Mouse (Mus musculus) megakaryocyte progenitor cell, adult 5-6 weeks (primary cell): ENCODE results near the gene Ctnnbip1. TPM values are rescaled to one million over a fixed set of nuclear protein-coding genes. Genes with fewer than 3 reads are reported as not detected.
A peak's percentile ranks its signal among the peaks of the same experiment; 100 is the strongest.

Experiments used
- ATAC-seq: replicated peaks from 2 replicates; pipeline ENCODE4 v1.8.0; 2016; ENCODE audit warnings: mild to moderate bottlenecking, moderate TSS enrichment, inconsistent platforms; ENCODE audit not compliant: poor library complexity
- total RNA-seq, 2 experiments: library from RNA; stranded (forward) in 1 of 2; stranded (reverse) in 1 of 2; fragments of 157-497, 149-512 nt in 1 of 2; fragments of 200-1000 nt in 1 of 2; gene quantifications; 2 replicates each; pipeline versions ENCODE4 v1.2.3 to v1.2.4; 2015 to 2017

Ctnnbip1 gene
- total RNA-seq, 2 experiments from 2014 or later, result 1.6 to 3.4 TPM

- ATAC-seq, result no peak
Observed at GRCm38 (mm10) chr4:149518351-149519220, 550 bp downstream of the Ctnnbip1 start.

GRCm38 (mm10) chr4:149521258-149521657 is 3.2 kb downstream of the Ctnnbip1 start:
- no peak for ATAC-seq

GRCm38 (mm10) chr4:149523961-149524360 is 5.9 kb downstream of the Ctnnbip1 start:
- no peak for ATAC-seq

- ATAC-seq, result no peak
Observed at GRCm38 (mm10) chr4:149525170-149525569, 7.1 kb downstream of the Ctnnbip1 start.

- ATAC-seq, result no peak
Observed at GRCm38 (mm10) chr4:149525811-149526210, 7.8 kb downstream of the Ctnnbip1 start.

GRCm38 (mm10) chr4:149526330-149526729 is 8.3 kb downstream of the Ctnnbip1 start:
- no peak for ATAC-seq

GRCm38 (mm10) chr4:149527621-149528354 is 9.8 kb downstream of the Ctnnbip1 start:
- ATAC-seq, result no peak

GRCm38 (mm10) chr4:149529691-149530090 is 11.7 kb downstream of the Ctnnbip1 start:
- no peak for ATAC-seq

GRCm38 (mm10) chr4:149539441-149539840 is 21.4 kb downstream of the Ctnnbip1 start:
- no peak for ATAC-seq

- ATAC-seq, result peak; percentile 76
Observed at GRCm38 (mm10) chr4:149541935-149542334, 23.9 kb downstream of the Ctnnbip1 start.

GRCm38 (mm10) chr4:149542431-149542830 is 24.4 kb downstream of the Ctnnbip1 start:
- ATAC-seq, result no peak

GRCm38 (mm10) chr4:149542927-149543553 is 25.0 kb downstream of the Ctnnbip1 start:
- peak; percentile 90 for ATAC-seq

GRCm38 (mm10) chr4:149544892-149545291 is 26.9 kb downstream of the Ctnnbip1 start:
- ATAC-seq, result no peak

GRCm38 (mm10) chr4:149546797-149547444 is 28.9 kb downstream of the Ctnnbip1 start:
- no peak for ATAC-seq

- no peak for ATAC-seq
Observed at GRCm38 (mm10) chr4:149547523-149547922, 29.5 kb downstream of the Ctnnbip1 start.

GRCm38 (mm10) chr4:149549221-149549925 is 31.3 kb downstream of the Ctnnbip1 start:
- ATAC-seq, result peak; percentile 91

- ATAC-seq, result no peak
Observed at GRCm38 (mm10) chr4:149550866-149551265, 32.8 kb downstream of the Ctnnbip1 start.

- no peak for ATAC-seq
Observed at GRCm38 (mm10) chr4:149551696-149552095, 33.7 kb downstream of the Ctnnbip1 start.

- ATAC-seq, result peak; percentile 41; the same call in 1 of the 2 replicates
Observed at GRCm38 (mm10) chr4:149553834-149554233, 35.8 kb downstream of the Ctnnbip1 start.

- no peak for ATAC-seq
Observed at GRCm38 (mm10) chr4:149556111-149556510, 38.1 kb downstream of the Ctnnbip1 start.
